Mouse (Mus musculus): Measurements from ENCODE around the gene Crtam.

Crtam gene

GRCm38 (mm10) chr9:41004415-41004814 is at the start of gene Crtam:
Crtam (minus strand) TSS chr9:41004628.
- DNase-seq (ENCODE audit: low spot score) = no peak

GRCm38 (mm10) chr9:41054166-41054565 is 49.7 kb upstream of the Crtam start:
- no peak for DNase-seq (ENCODE audit: low spot score)

- DNase-seq (ENCODE audit: low spot score) = no peak
Measured at GRCm38 (mm10) chr9:41053478-41053877, 49.0 kb upstream of the Crtam start.

- no peak for DNase-seq (ENCODE audit: low spot score)
Measured at GRCm38 (mm10) chr9:41051080-41051932, 46.9 kb upstream of the Crtam start.

- no peak for DNase-seq (ENCODE audit: low spot score)
Measured at GRCm38 (mm10) chr9:41050331-41051079, 46.1 kb upstream of the Crtam start.

GRCm38 (mm10) chr9:41049282-41049681 is 44.9 kb upstream of the Crtam start:
- DNase-seq (ENCODE audit: low spot score) = no peak

- DNase-seq (ENCODE audit: low spot score) = no peak
Measured at GRCm38 (mm10) chr9:41048820-41049219, 44.4 kb upstream of the Crtam start.

- no peak for DNase-seq (ENCODE audit: low spot score)
Measured at GRCm38 (mm10) chr9:41048216-41048615, 43.8 kb upstream of the Crtam start.

- no peak for DNase-seq (ENCODE audit: low spot score)
Measured at GRCm38 (mm10) chr9:41047654-41048053, 43.2 kb upstream of the Crtam start.

GRCm38 (mm10) chr9:41044626-41045025 is 40.2 kb upstream of the Crtam start:
- DNase-seq (ENCODE audit: low spot score) = peak; percentile 95

GRCm38 (mm10) chr9:41043641-41044040 is 39.2 kb upstream of the Crtam start:
- no peak for DNase-seq (ENCODE audit: low spot score)

- DNase-seq (ENCODE audit: low spot score) = no peak
Measured at GRCm38 (mm10) chr9:41041404-41041803, 37.0 kb upstream of the Crtam start.

GRCm38 (mm10) chr9:41038150-41038664 is 33.8 kb upstream of the Crtam start:
- no peak for DNase-seq (ENCODE audit: low spot score)

- no peak for DNase-seq (ENCODE audit: low spot score)
Measured at GRCm38 (mm10) chr9:41031590-41032489, 27.4 kb upstream of the Crtam start.

- no peak for DNase-seq (ENCODE audit: low spot score)
Measured at GRCm38 (mm10) chr9:41029827-41030226, 25.4 kb upstream of the Crtam start.

GRCm38 (mm10) chr9:41028470-41028869 is 24.0 kb upstream of the Crtam start:
- peak; percentile 67 for DNase-seq (ENCODE audit: low spot score)

- DNase-seq (ENCODE audit: low spot score) = no peak
Measured at GRCm38 (mm10) chr9:41021690-41022089, 17.3 kb upstream of the Crtam start.

GRCm38 (mm10) chr9:41020486-41020885 is 16.1 kb upstream of the Crtam start:
- DNase-seq (ENCODE audit: low spot score) = no peak

- no peak for DNase-seq (ENCODE audit: low spot score)
Measured at GRCm38 (mm10) chr9:41014512-41014911, 10.1 kb upstream of the Crtam start.

GRCm38 (mm10) chr9:41012456-41012855 is 8.0 kb upstream of the Crtam start:
- no peak for DNase-seq (ENCODE audit: low spot score)

GRCm38 (mm10) chr9:41011512-41012436 is 7.3 kb upstream of the Crtam start:
- no peak for DNase-seq (ENCODE audit: low spot score)
